Mouse (Mus musculus) spleen, embryonic (tissue): ENCODE data around the gene Mindy4.
"Not testable (repeated sequence)": the region's sequence is repeated elsewhere in the genome, so short reads cannot be mapped to it uniquely, and the experiment has no call there.

Experiments used
- CTCF ChIA-PET: fragments of 350-600 bp; sonication (Branson Sonifier 250); formaldehyde crosslinking; loops from one replicate; lab custom pipeline; 2022; lab: Charles Lee

Gene Mindy4

GRCm38 (mm10) chr6:55202913-55203910, at the start of gene Mindy4:
Mindy4 (plus strand) TSS chr6:55203383.
- CTCF ChIA-PET = no interaction called here

GRCm38 (mm10) chr6:55159256-55159655, 43.9 kb upstream of the Mindy4 start:
- CTCF ChIA-PET = interaction anchor here (0.7 kb wide), 1 partner anchor 18 kb away, joined by 3 read pairs; no protein-coding TSS in a partner anchor

DNA sequence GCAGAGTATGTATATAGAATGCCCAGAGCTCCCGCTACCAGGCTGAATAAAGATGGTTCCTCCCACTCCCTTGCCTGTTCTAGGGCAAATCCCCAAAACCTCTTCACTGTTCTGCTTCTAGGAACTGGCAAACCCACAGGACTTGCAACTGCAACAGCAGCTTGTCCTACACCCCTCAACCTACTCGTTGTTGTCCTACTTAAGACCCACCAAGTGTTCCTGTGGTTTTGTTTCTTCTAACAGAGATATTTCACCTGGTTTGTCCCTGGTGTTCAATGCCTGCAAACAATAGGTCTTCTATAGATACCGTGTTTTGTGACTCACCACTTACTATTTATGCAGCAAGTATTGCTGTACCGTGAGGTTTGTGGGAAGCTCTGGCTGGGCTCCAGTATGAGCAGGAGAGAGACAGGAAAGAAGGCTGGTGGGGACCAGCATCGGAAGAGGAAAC, 41.8 kb upstream of the Mindy4 start:
- CTCF ChIA-PET = no interaction called here

GRCm38 (mm10) chr6:55163046-55163584, 40.1 kb upstream of the Mindy4 start:
- CTCF ChIA-PET = no interaction called here

GRCm38 (mm10) chr6:55166777-55167463, 36.3 kb upstream of the Mindy4 start:
- CTCF ChIA-PET = interaction anchor here (0.7 to 1.3 kb wide), 2 partner anchors 16 to 150 kb away, joined by 4 to 8 read pairs; no protein-coding TSS in a partner anchor

DNA sequence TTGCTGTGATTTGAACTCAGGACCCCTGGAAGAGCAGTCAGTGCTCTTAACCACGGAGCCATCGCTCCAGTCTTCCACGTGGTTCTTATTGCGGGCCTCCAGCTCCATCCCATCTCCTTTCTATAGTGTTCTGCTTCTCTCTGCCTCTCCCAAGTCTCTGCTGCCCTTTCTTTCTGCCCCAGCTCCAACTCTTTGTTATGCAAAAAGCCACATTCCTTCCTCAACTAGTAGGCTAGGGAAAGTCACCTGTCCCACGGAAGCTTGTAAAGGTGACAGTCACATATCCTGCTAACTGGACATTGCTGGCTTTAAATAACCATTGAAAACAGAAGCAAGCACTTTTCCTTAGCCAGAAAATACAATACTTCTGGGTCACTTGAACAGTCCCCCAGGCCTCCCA, 33.4 kb upstream of the Mindy4 start:
- CTCF ChIA-PET = no interaction called here

DNA sequence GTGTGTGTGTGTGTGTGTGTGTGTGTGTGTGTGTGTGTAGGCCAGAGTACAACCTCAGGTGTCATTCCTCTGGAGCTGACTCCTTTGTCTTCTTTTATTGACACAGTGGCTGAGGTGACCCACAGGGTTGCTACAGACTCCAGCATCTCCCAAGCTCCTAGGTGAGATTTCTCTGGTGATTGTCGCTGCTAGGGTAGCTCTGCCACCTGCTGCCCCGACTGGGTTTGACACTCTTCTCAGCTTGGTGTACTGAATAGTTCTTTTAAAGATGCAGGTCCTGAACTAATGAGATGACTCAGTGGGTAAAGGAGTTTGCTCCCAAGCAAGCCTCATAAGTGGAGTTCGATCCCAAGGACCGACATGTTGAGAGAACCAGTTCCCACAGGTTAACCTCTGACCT, 31.5 kb upstream of the Mindy4 start:
- CTCF ChIA-PET = no interaction called here

DNA sequence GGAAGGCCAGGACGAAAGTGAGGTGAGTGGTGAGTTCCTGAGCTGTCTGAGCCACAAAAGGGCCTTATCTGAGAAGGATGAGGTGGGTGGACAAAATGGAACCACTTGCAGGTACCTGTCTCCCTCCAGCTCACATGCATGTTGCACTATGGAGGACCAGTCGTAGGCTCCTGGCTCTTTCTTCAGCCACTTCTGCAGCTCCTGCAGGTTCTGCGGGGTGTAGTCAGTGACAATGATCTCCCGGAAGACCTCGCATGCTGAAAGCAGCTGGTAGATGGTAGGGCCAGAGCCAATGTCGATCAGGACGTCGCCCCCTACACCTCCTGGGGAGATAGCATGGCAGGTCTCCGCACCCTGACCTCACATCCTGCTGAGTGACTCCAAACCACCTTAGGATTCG, 30.0 kb upstream of the Mindy4 start:
- CTCF ChIA-PET = no interaction called here

DNA sequence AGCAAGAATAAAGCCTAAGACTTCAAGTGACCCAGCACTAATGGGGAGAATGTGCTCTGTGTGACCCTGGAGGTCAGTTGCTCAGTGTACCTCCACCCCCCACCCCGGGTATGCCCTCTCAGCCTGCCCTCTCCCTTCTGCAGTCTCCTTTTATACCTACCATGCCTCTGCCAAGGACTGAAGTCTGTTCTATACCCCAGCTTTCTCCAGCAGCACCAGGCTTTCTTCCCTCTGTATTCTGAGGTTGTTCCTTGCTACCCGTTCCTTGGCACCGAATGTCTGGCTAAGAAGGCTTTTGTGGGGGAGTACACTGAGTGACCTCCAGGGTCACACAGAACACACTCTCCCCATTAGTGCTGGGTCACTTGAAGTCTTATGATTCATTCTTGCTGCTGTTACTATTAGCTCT, 29.2 kb upstream of the Mindy4 start:
- CTCF ChIA-PET = no interaction called here

GRCm38 (mm10) chr6:55174741-55175181, 28.4 kb upstream of the Mindy4 start, which contains the start of gene Inmt:
Inmt (minus strand) TSS chr6:55175043.
- CTCF ChIA-PET = no interaction called here

- CTCF ChIA-PET = no interaction called here
These were observed 27.7 kb upstream of the Mindy4 start for GRCm38 (mm10) chr6:55175456-55175855.

DNA sequence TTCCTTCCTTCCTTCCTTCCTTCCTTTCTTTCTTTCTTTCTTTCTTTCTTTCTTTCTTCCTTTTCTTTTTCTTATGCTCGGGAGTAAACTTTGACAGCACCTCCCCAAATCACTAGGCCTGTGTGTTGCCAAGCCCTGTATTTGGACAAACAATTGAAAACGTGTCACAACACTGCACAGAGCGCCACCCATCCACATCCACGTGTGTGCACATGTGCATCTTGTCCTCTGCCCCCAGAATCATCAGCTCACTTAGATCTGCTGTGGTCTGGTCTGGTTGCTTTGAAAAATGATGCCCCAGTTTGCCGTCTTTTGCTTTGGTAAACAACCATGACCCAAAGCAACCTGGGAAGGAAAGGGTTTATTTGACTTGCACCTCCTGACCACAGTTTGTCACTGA, 27.3 kb upstream of the Mindy4 start:
- CTCF ChIA-PET = no interaction called here

- CTCF ChIA-PET = interaction anchor here (0.6 kb wide), 1 partner anchor 17 kb away, joined by 3 read pairs; no protein-coding TSS in a partner anchor
These were observed 26.0 kb upstream of the Mindy4 start for GRCm38 (mm10) chr6:55177060-55177732.

GRCm38 (mm10) chr6:55179560-55179959, 23.6 kb upstream of the Mindy4 start:
- CTCF ChIA-PET = no interaction called here

- CTCF ChIA-PET = interaction anchor here (0.6 to 0.9 kb wide), 2 partner anchors 16 to 215 kb away, joined by 3 to 4 read pairs; no protein-coding TSS in a partner anchor
These were observed 20.3 kb upstream of the Mindy4 start for GRCm38 (mm10) chr6:55182655-55183430.

GRCm38 (mm10) chr6:55187827-55188226, 15.4 kb upstream of the Mindy4 start:
- CTCF ChIA-PET = not testable (repeated sequence)

GRCm38 (mm10) chr6:55189406-55189805, 13.8 kb upstream of the Mindy4 start:
- CTCF ChIA-PET = no interaction called here

GRCm38 (mm10) chr6:55191537-55191936, 11.6 kb upstream of the Mindy4 start:
- CTCF ChIA-PET = no interaction called here

DNA sequence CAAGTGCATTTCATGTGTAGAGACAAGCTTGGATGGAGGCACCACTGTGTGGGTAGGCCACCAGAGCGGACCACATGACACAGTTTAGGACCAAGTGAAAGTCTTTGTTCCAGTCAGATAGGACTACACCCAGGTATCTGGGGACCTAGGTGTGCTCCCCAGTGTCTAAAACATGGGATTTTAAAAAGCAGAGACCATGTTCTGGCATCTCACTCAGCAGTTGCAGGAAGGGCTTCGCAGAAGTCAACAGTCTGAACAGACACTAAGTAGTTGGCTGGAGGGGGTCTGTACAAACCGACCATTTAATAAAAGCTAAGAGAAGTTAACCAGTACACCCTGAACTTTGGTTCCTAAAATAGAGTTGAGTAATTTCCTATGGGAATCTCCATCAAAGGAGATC, 10.0 kb upstream of the Mindy4 start:
- CTCF ChIA-PET = no interaction called here

DNA sequence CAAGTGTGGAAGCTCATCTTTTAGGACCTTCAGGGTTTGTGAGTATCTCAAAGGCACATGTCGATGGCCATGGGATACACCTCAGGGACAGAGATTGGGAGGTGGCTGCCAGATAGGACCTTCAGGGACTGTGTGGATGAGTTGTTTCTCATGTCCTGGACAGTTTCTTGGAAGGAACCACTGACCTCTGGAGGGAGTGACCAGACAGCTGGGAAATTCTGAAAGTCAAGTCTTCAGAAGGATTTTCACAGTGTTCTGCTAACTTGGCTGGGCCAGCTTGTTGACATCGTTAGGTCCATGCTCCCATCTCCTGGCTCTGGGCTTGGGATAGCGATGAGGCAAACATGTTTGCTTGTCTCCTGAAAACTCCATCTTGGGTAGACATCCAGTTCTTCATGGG, 4.1 kb upstream of the Mindy4 start:
- CTCF ChIA-PET = no interaction called here
